Mouse (Mus musculus) midbrain, embryonic 12.5 days (tissue): ENCODE data around the gene Fam8a1. TPM values are rescaled to one million over a fixed set of nuclear protein-coding genes. Genes with fewer than 3 reads are reported as not detected.

Experiments used
- ATAC-seq: fragments of 200-750 bp; cut with Nextera tagmentation; 2 replicates; pipeline ENCODE4 v1.8.0; 2017; ENCODE audit warnings: low read depth, moderate TSS enrichment, moderate library complexity; ENCODE audit not compliant: low FRiP score
- H3K27ac ChIP-seq: fragments of 300-500 bp; sonication (generic); replicated peaks from 2 replicates; pipeline ENCODE4 v1.5.1; 2016; ENCODE audit warnings: mild to moderate bottlenecking
- H3K27me3 ChIP-seq: fragments of 300-500 bp; sonication (generic); 2 replicates; pipeline ENCODE4 v1.6.1; 2016; ENCODE audit warnings: mild to moderate bottlenecking
- H3K36me3 ChIP-seq: fragments of 300-500 bp; sonication (generic); 2 replicates; pipeline ENCODE4 v1.6.1; 2016
- H3K4me1 ChIP-seq: fragments of 300-500 bp; sonication (generic); 2 replicates; pipeline ENCODE4 v1.6.1; 2016
- H3K4me2 ChIP-seq: fragments of 300-500 bp; sonication (generic); replicated peaks from 2 replicates; pipeline ENCODE4 v1.6.1; 2016; ENCODE audit warnings: mild to moderate bottlenecking, moderate library complexity
- H3K4me3 ChIP-seq: fragments of 300-500 bp; sonication (generic); 2 replicates; pipeline ENCODE4 v1.5.1; 2016; ENCODE audit warnings: mild to moderate bottlenecking
- H3K9ac ChIP-seq: fragments of 300-500 bp; sonication (generic); replicated peaks from 2 replicates; pipeline ENCODE4 v1.6.1; 2016; ENCODE audit warnings: mild to moderate bottlenecking, moderate library complexity
- H3K9me3 ChIP-seq: fragments of 300-500 bp; sonication (generic); 2 replicates; pipeline ENCODE4 v1.6.1; 2016; ENCODE audit warnings: mild to moderate bottlenecking
- WGBS: fragments of 180-500 bp; shearing (Covaris S2); methylation state at CpG from one replicate; pipeline ENCODE4 v1.1.7; 2016; 5-methylcytosine and 5-hydroxymethylcytosine counted together
- polyA plus RNA-seq: library from polyadenylated mRNA; unstranded; fragments of >200 nt; fragmentation: Nextera tagmentation; extraction: Ambion mirVana; gene quantifications from 2 replicates; pipeline ENCODE4 v1.2.1, GENCODE M21; 2016

The Fam8a1 gene
- polyA plus RNA-seq, 1 experiment from 2014 or later: 19.9 TPM

GRCm38 (mm10) chr13:46683370-46683769, 14.0 kb downstream of the Fam8a1 start:
- no peak overlapping the region for H3K9ac ChIP-seq
- H3K27ac ChIP-seq: no peak overlapping the region
- H3K4me1 ChIP-seq: no peaks in the 10 kb centered on the region
- no peaks in the 10 kb centered on the region for H3K9me3 ChIP-seq
- 97% methylated on average over 1 of the region's 1 CpGs for WGBS
- no peak overlapping the region for H3K4me3 ChIP-seq
- peaks cover 59% of the 10 kb centered on the region for H3K36me3 ChIP-seq
- no peak for ATAC-seq
- H3K4me2 ChIP-seq: no peak overlapping the region
- H3K27me3 ChIP-seq: no peaks in the 10 kb centered on the region

GRCm38 (mm10) chr13:46690559-46691241, 21.4 kb downstream of the Fam8a1 start:
- WGBS: 91% methylated on average over 4 of the region's 4 CpGs
- H3K27me3 ChIP-seq: no peaks in the 10 kb centered on the region
- no peak for ATAC-seq
- peaks cover 43% of the 10 kb centered on the region for H3K36me3 ChIP-seq
- H3K9me3 ChIP-seq: no peaks in the 10 kb centered on the region
- no peak overlapping the region for H3K4me3 ChIP-seq
- no peak overlapping the region for H3K27ac ChIP-seq
- H3K4me2 ChIP-seq: no peak overlapping the region
- no peak overlapping the region for H3K9ac ChIP-seq
- H3K4me1 ChIP-seq: no peaks in the 10 kb centered on the region

GRCm38 (mm10) chr13:46695296-46695908, 26.1 kb downstream of the Fam8a1 start:
- H3K27me3 ChIP-seq: no peaks in the 10 kb centered on the region
- no peaks in the 10 kb centered on the region for H3K4me1 ChIP-seq
- peaks cover 34% of the 10 kb centered on the region for H3K36me3 ChIP-seq
- no peak overlapping the region; the same call in none of the 2 replicates for H3K27ac ChIP-seq
- no peak overlapping the region for H3K9ac ChIP-seq
- ATAC-seq: no peak
- H3K9me3 ChIP-seq: no peaks in the 10 kb centered on the region
- WGBS: 71% methylated on average over 1 of the region's 1 CpGs
- H3K4me2 ChIP-seq: no peak overlapping the region
- no peak overlapping the region for H3K4me3 ChIP-seq

- Histone ChIP-seq H3K27ac (no peak overlapping the region), H3K9ac (no peak overlapping the region), H3K27me3 (no peaks in the 10 kb centered on the region), H3K4me3 (no peak overlapping the region), H3K4me1 (no peaks in the 10 kb centered on the region), H3K4me2 (no peak overlapping the region), H3K9me3 (no peaks in the 10 kb centered on the region), H3K36me3 (peaks cover 34% of the 10 kb centered on the region)
- ATAC-seq: no peak
- WGBS: 89% methylated on average over 1 of the region's 1 CpGs
Observed at GRCm38 (mm10) chr13:46695932-46696331, 26.6 kb downstream of the Fam8a1 start.

GRCm38 (mm10) chr13:46696788-46697187, 27.5 kb downstream of the Fam8a1 start:
- Histone ChIP-seq H3K36me3 (peaks cover 28% of the 10 kb centered on the region), H3K4me1 (no peaks in the 10 kb centered on the region), H3K9ac (no peak overlapping the region), H3K27ac (no peak overlapping the region), H3K9me3 (no peaks in the 10 kb centered on the region), H3K4me2 (no peak overlapping the region), H3K4me3 (no peak overlapping the region), H3K27me3 (no peaks in the 10 kb centered on the region)
- WGBS: 91% methylated on average over 2 of the region's 2 CpGs
- no peak for ATAC-seq

GRCm38 (mm10) chr13:46699372-46699771, 30.1 kb downstream of the Fam8a1 start:
- no peak overlapping the region for H3K9ac ChIP-seq
- H3K36me3 ChIP-seq: peaks cover 30% of the 10 kb centered on the region
- no peak overlapping the region for H3K27ac ChIP-seq
- H3K9me3 ChIP-seq: no peaks in the 10 kb centered on the region
- no peaks in the 10 kb centered on the region for H3K4me1 ChIP-seq
- no peaks in the 10 kb centered on the region for H3K27me3 ChIP-seq
- no peak overlapping the region for H3K4me3 ChIP-seq
- ATAC-seq: no peak
- H3K4me2 ChIP-seq: no peak overlapping the region
- WGBS: 95% methylated on average over 1 of the region's 1 CpGs

- ATAC-seq: no peak
- peaks cover 31% of the 10 kb centered on the region for H3K36me3 ChIP-seq
- H3K27ac ChIP-seq: no peak overlapping the region
Observed at GRCm38 (mm10) chr13:46701486-46701885, 32.2 kb downstream of the Fam8a1 start.

GRCm38 (mm10) chr13:46703138-46703537, 33.8 kb downstream of the Fam8a1 start:
- Histone ChIP-seq H3K27ac (no peak overlapping the region), H3K9me3 (no peaks in the 10 kb centered on the region), H3K9ac (no peak overlapping the region), H3K36me3 (peaks cover 28% of the 10 kb centered on the region), H3K4me2 (no peak overlapping the region), H3K4me1 (no peaks in the 10 kb centered on the region), H3K27me3 (no peaks in the 10 kb centered on the region), H3K4me3 (no peak overlapping the region)
- 85% methylated on average over 5 of the region's 5 CpGs for WGBS
- ATAC-seq: no peak

More at GRCm38 (mm10) chr13:46701486-46701885, 32.2 kb downstream of the Fam8a1 start:
- no peaks in the 10 kb centered on the region for H3K27me3 ChIP-seq
- 94% methylated on average over 2 of the region's 2 CpGs for WGBS
- H3K9ac ChIP-seq: no peak overlapping the region
- H3K4me1 ChIP-seq: no peaks in the 10 kb centered on the region
- H3K4me2 ChIP-seq: no peak overlapping the region
- no peak overlapping the region for H3K4me3 ChIP-seq
- no peaks in the 10 kb centered on the region for H3K9me3 ChIP-seq

GRCm38 (mm10) chr13:46713486-46713885, 44.2 kb downstream of the Fam8a1 start:
- ATAC-seq: no peak
- no peak overlapping the region for H3K27ac ChIP-seq
- no peaks in the 10 kb centered on the region for H3K4me1 ChIP-seq
- H3K9me3 ChIP-seq: no peaks in the 10 kb centered on the region
- H3K9ac ChIP-seq: no peak overlapping the region
- H3K27me3 ChIP-seq: no peaks in the 10 kb centered on the region
- H3K36me3 ChIP-seq: peaks cover 40% of the 10 kb centered on the region
- 84% methylated on average over 5 of the region's 5 CpGs for WGBS
- H3K4me3 ChIP-seq: no peak overlapping the region
- no peak overlapping the region for H3K4me2 ChIP-seq

- H3K36me3 ChIP-seq: peaks cover 27% of the 10 kb centered on the region
- 0 out of 2 replicates have a peak, but pooled peaks cover 4% of the 10 kb centered on the region for H3K4me1 ChIP-seq
- no peak for ATAC-seq
- H3K9me3 ChIP-seq: no peaks in the 10 kb centered on the region
- no peak overlapping the region for H3K27ac ChIP-seq
- 82% methylated on average over 3 of the region's 3 CpGs for WGBS
- no peak overlapping the region for H3K4me3 ChIP-seq
- H3K4me2 ChIP-seq: no peak overlapping the region
- H3K27me3 ChIP-seq: no peaks in the 10 kb centered on the region
- H3K9ac ChIP-seq: no peak overlapping the region
Observed at GRCm38 (mm10) chr13:46715976-46716639, 46.8 kb downstream of the Fam8a1 start.

- H3K4me2 ChIP-seq: no peak overlapping the region
- H3K4me3 ChIP-seq: no peak overlapping the region
- H3K36me3 ChIP-seq: peaks cover 6% of the 10 kb centered on the region; the same call in 1 of the 2 replicates
- H3K9me3 ChIP-seq: no peaks in the 10 kb centered on the region
- 0 out of 2 replicates have a peak, but pooled peaks cover 4% of the 10 kb centered on the region for H3K4me1 ChIP-seq
- WGBS: 80% methylated on average over 5 of the region's 5 CpGs
- H3K9ac ChIP-seq: no peak overlapping the region
- no peaks in the 10 kb centered on the region for H3K27me3 ChIP-seq
- no peak overlapping the region for H3K27ac ChIP-seq
- no peak for ATAC-seq
Observed at GRCm38 (mm10) chr13:46718893-46719400, 49.6 kb downstream of the Fam8a1 start.

- Histone ChIP-seq H3K27ac (no peak overlapping the region), H3K36me3 (peaks cover 3% of the 10 kb centered on the region; the same call in 1 of the 2 replicates), H3K4me3 (no peak overlapping the region), H3K9me3 (no peaks in the 10 kb centered on the region), H3K27me3 (no peaks in the 10 kb centered on the region), H3K4me1 (peaks cover 11% of the 10 kb centered on the region), H3K9ac (no peak overlapping the region), H3K4me2 (no peak overlapping the region)
- no peak for ATAC-seq
Observed at GRCm38 (mm10) chr13:46721009-46721408, 51.7 kb downstream of the Fam8a1 start.
